Mouse (Mus musculus) limb, embryonic 10.5 days (tissue): ENCODE data around the gene Arhgap15. TPM values are rescaled to one million over a fixed set of nuclear protein-coding genes. Genes with fewer than 3 reads are reported as not detected.

ENCODE experiments used
- DNase-seq: peaks from one replicate; pipeline ENCODE4 v3.0.0-alpha.2; 2017; ENCODE audit warnings: low spot score
- H3K27ac ChIP-seq: fragments of 300-500 bp; sonication (generic); 2 replicates; pipeline ENCODE4 v1.5.1; 2016; ENCODE audit warnings: mild to moderate bottlenecking
- H3K27me3 ChIP-seq: fragments of 300-500 bp; sonication (generic); 2 replicates; pipeline ENCODE4 v1.6.1; 2016; ENCODE audit warnings: low read depth, mild to moderate bottlenecking; ENCODE audit not compliant: poor library complexity, severe bottlenecking
- H3K36me3 ChIP-seq: fragments of 300-500 bp; sonication (generic); 2 replicates; pipeline ENCODE4 v1.6.1; 2016; ENCODE audit warnings: mild to moderate bottlenecking, moderate library complexity
- H3K4me1 ChIP-seq: fragments of 300-500 bp; sonication (generic); 2 replicates; pipeline ENCODE4 v1.6.1; 2016
- H3K4me3 ChIP-seq: fragments of 300-500 bp; sonication (generic); 2 replicates; pipeline ENCODE4 v1.5.1; 2016; ENCODE audit warnings: mild to moderate bottlenecking, moderate library complexity
- H3K9me3 ChIP-seq: fragments of 300-500 bp; sonication (generic); replicated peaks from 2 replicates; pipeline ENCODE4 v1.6.1; 2016; ENCODE audit warnings: mild to moderate bottlenecking
- WGBS: fragments of 180-500 bp; shearing (Covaris S2); methylation state at CpG from one replicate; pipeline ENCODE4 v1.1.7; 2016; 5-methylcytosine and 5-hydroxymethylcytosine counted together
- polyA plus RNA-seq: library from polyadenylated mRNA; unstranded; fragments of >200 nt; fragmentation: Nextera tagmentation; extraction: Ambion mirVana; gene quantifications from 2 replicates; pipeline ENCODE4 v1.2.1, GENCODE M21; 2016

Arhgap15 gene
- polyA plus RNA-seq, 1 experiment from 2014 or later, result 0.23 TPM

DNA sequence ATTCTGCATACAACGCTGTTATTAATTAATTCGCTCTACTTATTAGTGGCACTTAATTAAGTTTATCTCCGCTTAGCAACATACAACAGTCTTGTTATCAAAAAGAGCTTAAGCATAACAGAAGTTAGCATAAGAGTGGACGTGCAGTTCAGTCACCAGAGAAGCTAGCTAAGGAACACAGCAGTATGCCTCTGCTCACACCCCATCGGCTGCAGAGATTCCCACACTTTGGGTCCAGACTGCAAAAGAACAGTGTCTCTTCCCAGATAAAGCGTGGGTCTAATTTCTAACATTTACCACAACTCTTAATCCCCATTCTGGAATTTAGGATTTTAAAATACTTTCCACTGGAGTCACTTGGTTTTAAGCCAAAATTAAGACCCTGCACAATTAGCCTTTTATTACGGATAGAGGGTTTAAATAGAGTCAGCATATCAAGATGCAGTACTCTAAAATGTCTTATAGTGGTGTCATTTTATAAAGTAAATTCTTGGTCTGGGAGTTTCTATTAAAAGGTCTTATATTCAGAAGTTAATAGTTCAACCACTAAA is 400.0 kb downstream of the Arhgap15 start:
- Histone ChIP-seq H3K27ac (no peak overlapping the region), H3K9me3 (no peaks in the 10 kb centered on the region), H3K4me3 (no peak overlapping the region), H3K4me1 (0 out of 2 replicates have a peak, but pooled peaks cover 3% of the 10 kb centered on the region), H3K36me3 (no peaks in the 10 kb centered on the region), H3K27me3 (no peaks in the 10 kb centered on the region)
- no peak for DNase-seq
- WGBS, result 84% methylated on average over 7 of the region's 7 CpGs

- Histone ChIP-seq H3K4me3 (no peak overlapping the region), H3K27me3 (no peaks in the 10 kb centered on the region), H3K36me3 (no peaks in the 10 kb centered on the region), H3K9me3 (no peaks in the 10 kb centered on the region), H3K4me1 (0 out of 2 replicates have a peak, but pooled peaks cover 3% of the 10 kb centered on the region), H3K27ac (no peak overlapping the region)
- DNase-seq, result no peak
- WGBS, result 81% methylated on average over 1 of the region's 1 CpGs
These were observed 403.7 kb downstream of the Arhgap15 start for GRCm38 (mm10) chr2:44152301-44152700.

DNA sequence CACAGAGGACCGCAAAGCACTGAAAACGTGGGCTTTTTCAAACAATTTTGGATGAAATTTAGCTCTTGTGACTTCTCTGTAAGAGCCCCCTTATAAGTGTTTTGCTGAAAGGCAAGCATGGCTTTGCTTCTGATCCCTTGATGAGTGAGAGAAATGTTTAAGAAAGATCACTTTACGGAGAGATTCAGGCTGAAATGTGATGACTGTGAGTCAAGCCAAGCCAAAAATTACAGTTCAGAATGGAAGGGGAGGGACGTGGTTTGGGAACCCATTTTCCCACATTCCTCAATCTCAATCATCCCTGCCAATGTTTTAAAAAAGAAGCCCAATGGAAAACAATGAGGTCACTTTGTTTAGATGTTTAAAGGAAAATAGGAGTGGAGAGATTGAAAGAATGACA is 411.7 kb downstream of the Arhgap15 start:
- DNase-seq, result no peak
- H3K4me3 ChIP-seq, result no peak overlapping the region
- H3K36me3 ChIP-seq, result no peaks in the 10 kb centered on the region
- no peaks in the 10 kb centered on the region for H3K9me3 ChIP-seq
- WGBS, result 39% methylated on average over 4 of the region's 4 CpGs
- peaks cover 13% of the 10 kb centered on the region; the same call in 1 of the 2 replicates for H3K4me1 ChIP-seq
- H3K27me3 ChIP-seq, result no peaks in the 10 kb centered on the region
- peak overlapping the region; percentile 53; the same call in 1 of the 2 replicates for H3K27ac ChIP-seq

GRCm38 (mm10) chr2:44165789-44166188 is 417.2 kb downstream of the Arhgap15 start:
- no peak overlapping the region for H3K27ac ChIP-seq
- 41% methylated on average over 3 of the region's 3 CpGs for WGBS

GRCm38 (mm10) chr2:44166716-44167115 is 418.1 kb downstream of the Arhgap15 start:
- H3K27me3 ChIP-seq, result no peaks in the 10 kb centered on the region
- DNase-seq, result no peak
- no peaks in the 10 kb centered on the region for H3K36me3 ChIP-seq
- no peak overlapping the region for H3K27ac ChIP-seq
- 0 out of 2 replicates have a peak, but pooled peaks cover 3% of the 10 kb centered on the region for H3K4me1 ChIP-seq
- no peak overlapping the region for H3K4me3 ChIP-seq
- no peaks in the 10 kb centered on the region for H3K9me3 ChIP-seq
- 87% methylated on average over 4 of the region's 4 CpGs for WGBS

More at GRCm38 (mm10) chr2:44165789-44166188, 417.2 kb downstream of the Arhgap15 start:
- Histone ChIP-seq H3K9me3 (no peaks in the 10 kb centered on the region), H3K4me1 (0 out of 2 replicates have a peak, but pooled peaks cover 3% of the 10 kb centered on the region), H3K27me3 (no peaks in the 10 kb centered on the region), H3K4me3 (no peak overlapping the region), H3K36me3 (no peaks in the 10 kb centered on the region)
- DNase-seq, result no peak

GRCm38 (mm10) chr2:44184476-44184875 is 435.9 kb downstream of the Arhgap15 start:
- Histone ChIP-seq H3K9me3 (no peaks in the 10 kb centered on the region), H3K4me1 (no peaks in the 10 kb centered on the region), H3K36me3 (no peaks in the 10 kb centered on the region), H3K27ac (no peak overlapping the region), H3K27me3 (no peaks in the 10 kb centered on the region), H3K4me3 (no peak overlapping the region)
- WGBS, result 82% methylated on average over 10 of the region's 10 CpGs
- no peak for DNase-seq

DNA sequence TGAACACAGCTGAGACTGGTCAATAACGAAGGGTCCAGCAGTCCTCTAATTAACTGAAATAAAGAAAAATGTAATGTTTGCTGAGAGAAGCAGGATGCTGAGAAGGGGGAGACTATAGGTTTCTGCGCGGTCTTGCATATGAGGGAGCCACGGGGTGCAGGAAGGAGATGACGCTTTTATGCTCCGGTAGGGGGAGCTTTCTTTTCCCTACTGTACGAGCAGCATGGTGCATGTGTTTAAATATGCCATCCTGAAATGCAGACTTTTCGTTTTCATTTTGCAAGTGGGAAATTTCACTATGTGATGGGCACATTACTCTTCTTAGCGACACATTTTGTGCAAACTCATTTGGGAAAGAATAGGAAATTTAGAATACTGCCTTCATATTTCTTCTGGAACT is 442.1 kb downstream of the Arhgap15 start:
- Histone ChIP-seq H3K27me3 (no peaks in the 10 kb centered on the region), H3K4me1 (no peaks in the 10 kb centered on the region), H3K27ac (no peak overlapping the region), H3K36me3 (no peaks in the 10 kb centered on the region), H3K4me3 (no peak overlapping the region), H3K9me3 (no peaks in the 10 kb centered on the region)
- 83% methylated on average over 9 of the region's 9 CpGs for WGBS
- DNase-seq, result no peak

DNA sequence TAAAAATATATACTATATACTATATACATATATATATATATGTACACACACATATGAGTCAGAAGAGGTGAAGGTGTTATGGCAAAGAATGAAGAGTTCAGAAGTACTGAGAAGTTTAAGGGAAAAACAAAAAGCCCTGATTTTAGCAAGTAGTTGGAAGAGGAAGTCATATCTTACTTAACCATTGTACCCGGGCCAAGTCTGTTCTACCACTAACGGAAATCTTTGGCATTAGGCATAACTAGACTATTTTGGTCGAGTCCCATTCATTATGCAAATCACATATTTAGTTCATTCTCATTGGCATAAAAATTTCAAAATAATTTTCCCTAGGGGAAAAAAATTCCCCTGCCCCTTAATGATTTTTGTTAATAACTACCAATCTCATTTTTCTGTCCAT is 443.4 kb downstream of the Arhgap15 start:
- DNase-seq, result no peak
- H3K36me3 ChIP-seq, result no peaks in the 10 kb centered on the region
- H3K9me3 ChIP-seq, result no peaks in the 10 kb centered on the region
- no peak overlapping the region for H3K4me3 ChIP-seq
- H3K27ac ChIP-seq, result no peak overlapping the region
- H3K27me3 ChIP-seq, result no peaks in the 10 kb centered on the region
- H3K4me1 ChIP-seq, result no peaks in the 10 kb centered on the region
- 92% methylated on average over 3 of the region's 3 CpGs for WGBS

- no peaks in the 10 kb centered on the region for H3K9me3 ChIP-seq
- no peak overlapping the region for H3K4me3 ChIP-seq
- no peak overlapping the region for H3K27ac ChIP-seq
- peaks cover 10% of the 10 kb centered on the region for H3K4me1 ChIP-seq
- no peak for DNase-seq
- no peaks in the 10 kb centered on the region for H3K36me3 ChIP-seq
- H3K27me3 ChIP-seq, result no peaks in the 10 kb centered on the region
- 97% methylated on average over 7 of the region's 7 CpGs for WGBS
These were observed 466.9 kb downstream of the Arhgap15 start for GRCm38 (mm10) chr2:44215506-44215905.

- 83% methylated on average over 6 of the region's 6 CpGs for WGBS
- Histone ChIP-seq H3K4me3 (no peak overlapping the region), H3K4me1 (peaks cover 16% of the 10 kb centered on the region), H3K9me3 (no peaks in the 10 kb centered on the region), H3K27ac (no peak overlapping the region), H3K27me3 (no peaks in the 10 kb centered on the region), H3K36me3 (no peaks in the 10 kb centered on the region)
- DNase-seq, result no peak
These were observed 469.2 kb downstream of the Arhgap15 start for GRCm38 (mm10) chr2:44217811-44218210.

- Histone ChIP-seq H3K4me3 (no peak overlapping the region), H3K9me3 (no peaks in the 10 kb centered on the region), H3K27ac (no peak overlapping the region), H3K4me1 (peaks cover 16% of the 10 kb centered on the region), H3K27me3 (no peaks in the 10 kb centered on the region), H3K36me3 (no peaks in the 10 kb centered on the region)
- DNase-seq, result no peak
- 48% methylated on average over 8 of the region's 8 CpGs for WGBS
These were observed 469.7 kb downstream of the Arhgap15 start for GRCm38 (mm10) chr2:44218317-44218716.

DNA sequence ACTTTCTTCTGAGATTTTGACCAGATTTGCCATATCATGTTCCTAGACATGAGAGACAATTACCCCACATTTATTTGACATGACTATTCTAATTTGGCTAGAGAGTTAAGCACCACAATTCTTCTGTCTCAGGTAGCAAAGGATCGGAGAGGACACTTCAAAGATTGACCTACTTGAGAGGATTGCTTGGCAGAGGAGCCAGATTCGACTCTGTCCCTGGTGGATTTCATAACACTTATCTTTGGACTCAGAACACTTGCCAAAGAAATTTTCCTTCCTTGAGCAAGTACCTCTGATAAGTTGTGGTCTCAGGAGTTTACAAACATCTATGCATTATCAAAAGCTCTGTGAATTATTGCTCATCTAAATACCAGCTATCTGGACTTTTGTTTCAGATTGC is 473.1 kb downstream of the Arhgap15 start:
- H3K4me1 ChIP-seq, result peaks cover 16% of the 10 kb centered on the region
- H3K36me3 ChIP-seq, result no peaks in the 10 kb centered on the region
- H3K4me3 ChIP-seq, result no peak overlapping the region
- no peak for DNase-seq
- H3K9me3 ChIP-seq, result no peaks in the 10 kb centered on the region
- H3K27me3 ChIP-seq, result no peaks in the 10 kb centered on the region
- 65% methylated on average over 2 of the region's 2 CpGs for WGBS
- H3K27ac ChIP-seq, result no peak overlapping the region

- no peaks in the 10 kb centered on the region for H3K36me3 ChIP-seq
- H3K4me1 ChIP-seq, result peaks cover 16% of the 10 kb centered on the region
- WGBS, result 25% methylated on average over 6 of the region's 6 CpGs
- no peaks in the 10 kb centered on the region for H3K27me3 ChIP-seq
- H3K4me3 ChIP-seq, result no peak overlapping the region
- H3K9me3 ChIP-seq, result no peaks in the 10 kb centered on the region
- no peak for DNase-seq
- H3K27ac ChIP-seq, result no peak overlapping the region
These were observed 473.6 kb downstream of the Arhgap15 start for GRCm38 (mm10) chr2:44222176-44222753.
